Mouse (Mus musculus) kidney, embryonic 15.5 days (tissue): ENCODE results near the gene Lcn12. TPM values are rescaled to one million over a fixed set of nuclear protein-coding genes. Genes with fewer than 3 reads are reported as not detected.

Experiments
- ATAC-seq: fragments of 200-750 bp; cut with Nextera tagmentation; replicated peaks from 2 replicates; pipeline ENCODE4 v1.8.0; 2017; ENCODE audit warnings: moderate TSS enrichment; ENCODE audit not compliant: low FRiP score
- H3K27ac ChIP-seq: fragments of 300-500 bp; sonication (generic); 2 replicates; pipeline ENCODE4 v1.5.1; 2015; ENCODE audit warnings: mild to moderate bottlenecking, inconsistent platforms
- H3K27me3 ChIP-seq: fragments of 300-500 bp; sonication (generic); 2 replicates; pipeline ENCODE4 v1.6.1; 2015; ENCODE audit warnings: inconsistent platforms
- H3K36me3 ChIP-seq: fragments of 300-500 bp; sonication (generic); 2 replicates; pipeline ENCODE4 v1.6.1; 2015; ENCODE audit warnings: inconsistent platforms
- H3K4me1 ChIP-seq: fragments of 300-500 bp; sonication (generic); 2 replicates; pipeline ENCODE4 v1.6.1; 2015; ENCODE audit warnings: inconsistent platforms
- H3K4me2 ChIP-seq: fragments of 300-500 bp; sonication (generic); 2 replicates; pipeline ENCODE4 v1.6.1; 2015; ENCODE audit warnings: moderate library complexity, mild to moderate bottlenecking, inconsistent platforms
- H3K4me3 ChIP-seq: fragments of 300-500 bp; sonication (generic); replicated peaks from 2 replicates; pipeline ENCODE4 v1.5.1; 2015; ENCODE audit warnings: mild to moderate bottlenecking, inconsistent platforms
- H3K9ac ChIP-seq: fragments of 300-500 bp; sonication (generic); 2 replicates; pipeline ENCODE4 v1.6.1; 2015; ENCODE audit warnings: mild to moderate bottlenecking, inconsistent platforms
- H3K9me3 ChIP-seq: fragments of 300-500 bp; sonication (generic); replicated peaks from 2 replicates; pipeline ENCODE4 v1.6.1; 2016; ENCODE audit warnings: inconsistent platforms
- WGBS: fragments of 180-500 bp; shearing (Covaris S2); methylation state at CpG from one replicate; pipeline ENCODE4 v1.1.7; 2015; ENCODE audit warnings: mixed read lengths; 5-methylcytosine and 5-hydroxymethylcytosine counted together
- polyA plus RNA-seq: library from polyadenylated mRNA; unstranded; fragments of >200 nt; fragmentation: Nextera tagmentation; extraction: Ambion mirVana; gene quantifications from 2 replicates; pipeline ENCODE4 v1.2.1, GENCODE M21; 2015

The Lcn12 gene
- polyA plus RNA-seq, 1 experiment from 2014 or later: not detected

GRCm38 (mm10) chr2:25504538-25504937, 10.8 kb upstream of the Lcn12 start:
- Histone ChIP-seq H3K9me3 (no peaks in the 10 kb centered on the region), H3K4me1 (peaks cover 23% of the 10 kb centered on the region), H3K9ac (no peak overlapping the region), H3K27me3 (no peaks in the 10 kb centered on the region), H3K27ac (no peak overlapping the region), H3K36me3 (peaks cover 40% of the 10 kb centered on the region), H3K4me3 (no peak overlapping the region), H3K4me2 (no peak overlapping the region)
- ATAC-seq: no peak
- 98% methylated on average over 19 of the region's 19 CpGs for WGBS

- Histone ChIP-seq H3K4me3 (no peak overlapping the region), H3K27ac (no peak overlapping the region), H3K27me3 (no peaks in the 10 kb centered on the region), H3K36me3 (peaks cover 40% of the 10 kb centered on the region), H3K9ac (no peak overlapping the region), H3K9me3 (no peaks in the 10 kb centered on the region), H3K4me1 (peaks cover 28% of the 10 kb centered on the region), H3K4me2 (no peak overlapping the region)
- no peak for ATAC-seq
- WGBS: 73% methylated on average over 3 of the region's 3 CpGs
These were observed 9.0 kb upstream of the Lcn12 start for GRCm38 (mm10) chr2:25502726-25503125.

GRCm38 (mm10) chr2:25501593-25502486, 8.1 kb upstream of the Lcn12 start, which contains the start of gene C8g:
Gene C8g, minus strand, starts transcription at chr2:25501719.
- peak within 1 kb of the TSS; percentile 87 for H3K4me3 ChIP-seq
- ATAC-seq: no peak
- peaks cover 30% of the 10 kb centered on the region for H3K4me1 ChIP-seq
- no peaks in the 10 kb centered on the region for H3K27me3 ChIP-seq
- peaks cover 40% of the 10 kb centered on the region for H3K36me3 ChIP-seq
- no peaks in the 10 kb centered on the region for H3K9me3 ChIP-seq
- WGBS: 78% methylated on average over 20 of the region's 20 CpGs
- H3K9ac ChIP-seq: peak within 1 kb of the TSS; percentile 93
- peak within 1 kb of the TSS; percentile 82 for H3K27ac ChIP-seq
- H3K4me2 ChIP-seq: peak within 1 kb of the TSS; percentile 93

- under 1% methylated on average over 43 of the region's 44 CpGs for WGBS
These were observed 7.1 kb upstream of the Lcn12 start, which contains the start of gene Fbxw5 for GRCm38 (mm10) chr2:25500576-25501405. Gene Fbxw5, plus strand, starts transcription at chr2:25500750.

GRCm38 (mm10) chr2:25500071-25500575, 6.4 kb upstream of the Lcn12 start:
- peak overlapping the region; percentile 93 for H3K9ac ChIP-seq
- peak overlapping the region; percentile 71 for H3K27ac ChIP-seq
- peaks cover 30% of the 10 kb centered on the region for H3K4me1 ChIP-seq
- peak; percentile 45 for ATAC-seq
- peak overlapping the region; percentile 87 for H3K4me3 ChIP-seq
- no peaks in the 10 kb centered on the region for H3K27me3 ChIP-seq
- H3K4me2 ChIP-seq: peak overlapping the region; percentile 93
- H3K9me3 ChIP-seq: no peaks in the 10 kb centered on the region
- 69% methylated on average over 6 of the region's 6 CpGs for WGBS
- peaks cover 28% of the 10 kb centered on the region for H3K36me3 ChIP-seq

More at GRCm38 (mm10) chr2:25500576-25501405, 7.1 kb upstream of the Lcn12 start, which contains the start of gene Fbxw5:
- peaks cover 35% of the 10 kb centered on the region for H3K36me3 ChIP-seq
- peaks cover 30% of the 10 kb centered on the region for H3K4me1 ChIP-seq
- peak within 1 kb of the TSS; percentile 93 for H3K4me2 ChIP-seq
- peak within 1 kb of the TSS; percentile 82 for H3K27ac ChIP-seq
- no peaks in the 10 kb centered on the region for H3K9me3 ChIP-seq
- peak within 1 kb of the TSS; percentile 93 for H3K9ac ChIP-seq
- peak within 1 kb of the TSS; percentile 87 for H3K4me3 ChIP-seq
- no peaks in the 10 kb centered on the region for H3K27me3 ChIP-seq
- ATAC-seq: peak; percentile 89

GRCm38 (mm10) chr2:25498622-25499478, 5.1 kb upstream of the Lcn12 start:
- Histone ChIP-seq H3K9ac (no peak overlapping the region), H3K4me2 (no peak overlapping the region), H3K4me1 (peaks cover 30% of the 10 kb centered on the region), H3K4me3 (no peak overlapping the region), H3K9me3 (no peaks in the 10 kb centered on the region), H3K36me3 (peaks cover 15% of the 10 kb centered on the region), H3K27me3 (no peaks in the 10 kb centered on the region), H3K27ac (peak overlapping the region; percentile 54; the same call in 1 of the 2 replicates)
- WGBS: 67% methylated on average over 15 of the region's 15 CpGs
- no peak for ATAC-seq

GRCm38 (mm10) chr2:25497846-25498575, 4.3 kb upstream of the Lcn12 start:
- H3K27me3 ChIP-seq: no peaks in the 10 kb centered on the region
- H3K4me1 ChIP-seq: peaks cover 30% of the 10 kb centered on the region
- H3K9ac ChIP-seq: no peak overlapping the region
- no peak overlapping the region for H3K4me2 ChIP-seq
- H3K36me3 ChIP-seq: peaks cover 7% of the 10 kb centered on the region; the same call in 1 of the 2 replicates
- no peaks in the 10 kb centered on the region for H3K9me3 ChIP-seq
- no peak for ATAC-seq
- peak overlapping the region; percentile 54 for H3K27ac ChIP-seq
- H3K4me3 ChIP-seq: no peak overlapping the region
- 47% methylated on average over 6 of the region's 6 CpGs for WGBS

- no peak overlapping the region for H3K4me2 ChIP-seq
- H3K36me3 ChIP-seq: no peaks in the 10 kb centered on the region
- no peaks in the 10 kb centered on the region for H3K9me3 ChIP-seq
- H3K27me3 ChIP-seq: no peaks in the 10 kb centered on the region
- WGBS: 49% methylated on average over 4 of the region's 4 CpGs
- no peak overlapping the region for H3K9ac ChIP-seq
- H3K4me3 ChIP-seq: no peak overlapping the region
- peaks cover 17% of the 10 kb centered on the region for H3K4me1 ChIP-seq
- no peak for ATAC-seq
- H3K27ac ChIP-seq: no peak overlapping the region
These were observed 2.8 kb upstream of the Lcn12 start for GRCm38 (mm10) chr2:25496462-25496861.

GRCm38 (mm10) chr2:25492988-25493387, 723 bp downstream of the Lcn12 start:
- no peak overlapping the region for H3K4me3 ChIP-seq
- peaks cover 4% of the 10 kb centered on the region; the same call in 1 of the 2 replicates for H3K4me1 ChIP-seq
- no peaks in the 10 kb centered on the region for H3K36me3 ChIP-seq
- no peak for ATAC-seq
- H3K27ac ChIP-seq: no peak overlapping the region
- H3K27me3 ChIP-seq: no peaks in the 10 kb centered on the region
- H3K9me3 ChIP-seq: no peaks in the 10 kb centered on the region
- no peak overlapping the region for H3K4me2 ChIP-seq
- 83% methylated on average over 5 of the region's 5 CpGs for WGBS
- no peak overlapping the region for H3K9ac ChIP-seq

- no peak overlapping the region for H3K4me2 ChIP-seq
- WGBS: 82% methylated on average over 7 of the region's 7 CpGs
- no peaks in the 10 kb centered on the region for H3K27me3 ChIP-seq
These were observed 5.0 kb downstream of the Lcn12 start for GRCm38 (mm10) chr2:25488671-25489068.

More at GRCm38 (mm10) chr2:25488671-25489068, 5.0 kb downstream of the Lcn12 start:
- no peaks in the 10 kb centered on the region for H3K9me3 ChIP-seq
- H3K4me1 ChIP-seq: no peaks in the 10 kb centered on the region
- no peak overlapping the region for H3K9ac ChIP-seq
- H3K4me3 ChIP-seq: no peak overlapping the region
- H3K27ac ChIP-seq: no peak overlapping the region
- no peak for ATAC-seq
- no peaks in the 10 kb centered on the region for H3K36me3 ChIP-seq
